Mouse (Mus musculus): ENCODE results near the gene Cap2. TPM values are rescaled to one million over a fixed set of nuclear protein-coding genes. Genes with fewer than 3 reads are reported as not detected.

The Cap2 gene
- polyA plus RNA-seq (2014; fragmentation: Nextera tagmentation; extraction: Ambion mirVana): 9.5 and 10.7 TPM in 2 replicates

- Histone ChIP-seq H3K9ac (ENCODE audit: low read length) (peak within 1 kb of the TSS; percentile 56), H3K27me3 (ENCODE audit: control insufficient read depth, insufficient read depth, low read length) (no peaks in the 10 kb centered on the region), H3K4me3 (ENCODE audit: low read depth, low read length) (peak within 1 kb of the TSS; percentile 53), H3K27ac (ENCODE audit: low read depth, low read length) (no peak within 1 kb of the TSS), H3K9me3 (ENCODE audit: control insufficient read depth, low read length) (no peaks in the 10 kb centered on the region), H3K4me1 (ENCODE audit: control insufficient read depth, insufficient read depth, low read length) (no peaks in the 10 kb centered on the region), H3K4me2 (ENCODE audit: low read depth) (peak within 1 kb of the TSS; percentile 78), H3K36me3 (ENCODE audit: control insufficient read depth, insufficient read depth, low read length) (no peaks in the 10 kb centered on the region)
- WGBS: under 1% methylated on average over 22 of the region's 42 CpGs
- peak; percentile 70 for DNase-seq (ENCODE audit: low spot score)
- peak; percentile 35; the same call in 1 of the 2 replicates for ATAC-seq (ENCODE audit: insufficient read depth, low FRiP score, low TSS enrichment)
Measured at GRCm38 (mm10) chr13:46501800-46502389, at the start of gene Cap2. Cap2 (plus strand) TSS chr13:46501848.

- H3K36me3 ChIP-seq (ENCODE audit: control insufficient read depth, insufficient read depth, low read length): no peaks in the 10 kb centered on the region
- WGBS: 89% methylated on average over 10 of the region's 10 CpGs
- no peak overlapping the region for H3K9ac ChIP-seq (ENCODE audit: low read length)
- no peak overlapping the region for H3K4me3 ChIP-seq (ENCODE audit: low read depth, low read length)
- H3K4me1 ChIP-seq (ENCODE audit: control insufficient read depth, insufficient read depth, low read length): no peaks in the 10 kb centered on the region
- no peak overlapping the region for H3K4me2 ChIP-seq (ENCODE audit: low read depth)
- no peak for ATAC-seq (ENCODE audit: insufficient read depth, low FRiP score, low TSS enrichment)
- no peaks in the 10 kb centered on the region for H3K9me3 ChIP-seq (ENCODE audit: control insufficient read depth, low read length)
- H3K27ac ChIP-seq (ENCODE audit: low read depth, low read length): no peak overlapping the region
- H3K27me3 ChIP-seq (ENCODE audit: control insufficient read depth, insufficient read depth, low read length): no peaks in the 10 kb centered on the region
- no peak for DNase-seq (ENCODE audit: low spot score)
Measured at GRCm38 (mm10) chr13:46459546-46459945, 42.1 kb upstream of the Cap2 start.

- Histone ChIP-seq H3K4me2 (ENCODE audit: low read depth) (no peak overlapping the region), H3K9ac (ENCODE audit: low read length) (no peak overlapping the region), H3K27me3 (ENCODE audit: control insufficient read depth, insufficient read depth, low read length) (no peaks in the 10 kb centered on the region), H3K27ac (ENCODE audit: low read depth, low read length) (no peak overlapping the region), H3K4me1 (ENCODE audit: control insufficient read depth, insufficient read depth, low read length) (no peaks in the 10 kb centered on the region), H3K4me3 (ENCODE audit: low read depth, low read length) (no peak overlapping the region), H3K9me3 (ENCODE audit: control insufficient read depth, low read length) (no peaks in the 10 kb centered on the region), H3K36me3 (ENCODE audit: control insufficient read depth, insufficient read depth, low read length) (no peaks in the 10 kb centered on the region)
- WGBS: 93% methylated on average over 4 of the region's 4 CpGs
- ATAC-seq (ENCODE audit: insufficient read depth, low FRiP score, low TSS enrichment) (no peak), DNase-seq (ENCODE audit: low spot score) (no peak)
Measured at GRCm38 (mm10) chr13:46462280-46462679, 39.4 kb upstream of the Cap2 start.

GRCm38 (mm10) chr13:46463764-46464163 is 37.9 kb upstream of the Cap2 start:
- Histone ChIP-seq H3K9me3 (ENCODE audit: control insufficient read depth, low read length) (no peaks in the 10 kb centered on the region), H3K27ac (ENCODE audit: low read depth, low read length) (no peak overlapping the region), H3K4me1 (ENCODE audit: control insufficient read depth, insufficient read depth, low read length) (no peaks in the 10 kb centered on the region), H3K4me3 (ENCODE audit: low read depth, low read length) (no peak overlapping the region), H3K4me2 (ENCODE audit: low read depth) (no peak overlapping the region), H3K36me3 (ENCODE audit: control insufficient read depth, insufficient read depth, low read length) (no peaks in the 10 kb centered on the region), H3K27me3 (ENCODE audit: control insufficient read depth, insufficient read depth, low read length) (no peaks in the 10 kb centered on the region), H3K9ac (ENCODE audit: low read length) (no peak overlapping the region)
- DNase-seq (ENCODE audit: low spot score) (no peak), ATAC-seq (ENCODE audit: insufficient read depth, low FRiP score, low TSS enrichment) (no peak)
- 82% methylated on average over 3 of the region's 3 CpGs for WGBS

- H3K4me3 ChIP-seq (ENCODE audit: low read depth, low read length): no peak overlapping the region
- H3K9me3 ChIP-seq (ENCODE audit: control insufficient read depth, low read length): no peaks in the 10 kb centered on the region
- WGBS: 65% methylated on average over 8 of the region's 8 CpGs
- ATAC-seq (ENCODE audit: insufficient read depth, low FRiP score, low TSS enrichment) (no peak), DNase-seq (ENCODE audit: low spot score) (no peak)
- no peak overlapping the region for H3K4me2 ChIP-seq (ENCODE audit: low read depth)
- no peaks in the 10 kb centered on the region for H3K4me1 ChIP-seq (ENCODE audit: control insufficient read depth, insufficient read depth, low read length)
- no peaks in the 10 kb centered on the region for H3K36me3 ChIP-seq (ENCODE audit: control insufficient read depth, insufficient read depth, low read length)
- no peak overlapping the region for H3K9ac ChIP-seq (ENCODE audit: low read length)
- no peaks in the 10 kb centered on the region for H3K27me3 ChIP-seq (ENCODE audit: control insufficient read depth, insufficient read depth, low read length)
- no peak overlapping the region for H3K27ac ChIP-seq (ENCODE audit: low read depth, low read length)
Measured at GRCm38 (mm10) chr13:46468251-46468650, 33.4 kb upstream of the Cap2 start.

- ATAC-seq (ENCODE audit: insufficient read depth, low FRiP score, low TSS enrichment) (no peak), DNase-seq (ENCODE audit: low spot score) (no peak)
- H3K4me2 ChIP-seq (ENCODE audit: low read depth): no peak overlapping the region
- 92% methylated on average over 2 of the region's 2 CpGs for WGBS
- H3K27me3 ChIP-seq (ENCODE audit: control insufficient read depth, insufficient read depth, low read length): no peaks in the 10 kb centered on the region
- H3K36me3 ChIP-seq (ENCODE audit: control insufficient read depth, insufficient read depth, low read length): no peaks in the 10 kb centered on the region
- no peak overlapping the region for H3K4me3 ChIP-seq (ENCODE audit: low read depth, low read length)
- H3K9me3 ChIP-seq (ENCODE audit: control insufficient read depth, low read length): no peaks in the 10 kb centered on the region
- H3K27ac ChIP-seq (ENCODE audit: low read depth, low read length): no peak overlapping the region
- H3K4me1 ChIP-seq (ENCODE audit: control insufficient read depth, insufficient read depth, low read length): no peaks in the 10 kb centered on the region
- no peak overlapping the region for H3K9ac ChIP-seq (ENCODE audit: low read length)
Measured at GRCm38 (mm10) chr13:46469536-46469935, 32.1 kb upstream of the Cap2 start.

- no peak overlapping the region for H3K4me2 ChIP-seq (ENCODE audit: low read depth)
- 79% methylated on average over 3 of the region's 3 CpGs for WGBS
- no peak overlapping the region for H3K9ac ChIP-seq (ENCODE audit: low read length)
- H3K27ac ChIP-seq (ENCODE audit: low read depth, low read length): no peak overlapping the region
- H3K4me3 ChIP-seq (ENCODE audit: low read depth, low read length): no peak overlapping the region
- H3K27me3 ChIP-seq (ENCODE audit: control insufficient read depth, insufficient read depth, low read length): no peaks in the 10 kb centered on the region
- no peaks in the 10 kb centered on the region for H3K4me1 ChIP-seq (ENCODE audit: control insufficient read depth, insufficient read depth, low read length)
- no peaks in the 10 kb centered on the region for H3K9me3 ChIP-seq (ENCODE audit: control insufficient read depth, low read length)
- ATAC-seq (ENCODE audit: insufficient read depth, low FRiP score, low TSS enrichment) (no peak), DNase-seq (ENCODE audit: low spot score) (no peak)
- H3K36me3 ChIP-seq (ENCODE audit: control insufficient read depth, insufficient read depth, low read length): no peaks in the 10 kb centered on the region
Measured at GRCm38 (mm10) chr13:46481271-46481670, 20.4 kb upstream of the Cap2 start.

- no peak for ATAC-seq (ENCODE audit: insufficient read depth, low FRiP score, low TSS enrichment)
- H3K36me3 ChIP-seq (ENCODE audit: control insufficient read depth, insufficient read depth, low read length): no peaks in the 10 kb centered on the region
- H3K27me3 ChIP-seq (ENCODE audit: control insufficient read depth, insufficient read depth, low read length): no peaks in the 10 kb centered on the region
- H3K27ac ChIP-seq (ENCODE audit: low read depth, low read length): no peak overlapping the region
- H3K4me3 ChIP-seq (ENCODE audit: low read depth, low read length): no peak overlapping the region
- no peak overlapping the region for H3K9ac ChIP-seq (ENCODE audit: low read length)
- no peak for DNase-seq (ENCODE audit: low spot score)
- no peak overlapping the region for H3K4me2 ChIP-seq (ENCODE audit: low read depth)
- no peaks in the 10 kb centered on the region for H3K9me3 ChIP-seq (ENCODE audit: control insufficient read depth, low read length)
- WGBS: 77% methylated on average over 3 of the region's 3 CpGs
- no peaks in the 10 kb centered on the region for H3K4me1 ChIP-seq (ENCODE audit: control insufficient read depth, insufficient read depth, low read length)
Measured at GRCm38 (mm10) chr13:46485605-46486004, 16.0 kb upstream of the Cap2 start.

- DNase-seq (ENCODE audit: low spot score) (no peak), ATAC-seq (ENCODE audit: insufficient read depth, low FRiP score, low TSS enrichment) (no peak)
- Histone ChIP-seq H3K4me2 (ENCODE audit: low read depth) (no peak overlapping the region), H3K4me3 (ENCODE audit: low read depth, low read length) (no peak overlapping the region), H3K36me3 (ENCODE audit: control insufficient read depth, insufficient read depth, low read length) (no peaks in the 10 kb centered on the region), H3K27ac (ENCODE audit: low read depth, low read length) (no peak overlapping the region), H3K27me3 (ENCODE audit: control insufficient read depth, insufficient read depth, low read length) (no peaks in the 10 kb centered on the region), H3K9me3 (ENCODE audit: control insufficient read depth, low read length) (no peaks in the 10 kb centered on the region), H3K4me1 (ENCODE audit: control insufficient read depth, insufficient read depth, low read length) (no peaks in the 10 kb centered on the region), H3K9ac (ENCODE audit: low read length) (no peak overlapping the region)
- 81% methylated on average over 4 of the region's 4 CpGs for WGBS
Measured at GRCm38 (mm10) chr13:46488166-46488565, 13.5 kb upstream of the Cap2 start.

All from neural tube, embryonic 11.5 days (tissue).